Mouse (Mus musculus): ENCODE results near the gene Washc4. TPM values are rescaled to one million over a fixed set of nuclear protein-coding genes. Genes with fewer than 3 reads are reported as not detected.
A peak's percentile ranks its signal among the peaks of the same experiment; 100 is the strongest.

Gene Washc4
- total RNA-seq, 2 experiments from 2014 or later = 27.0 to 27.6 TPM

- DNase-seq (ENCODE audit: low spot score in 2 of 2) = no peak
These were observed 51.0 kb downstream of the Washc4 start for GRCm38 (mm10) chr10:83594526-83594925.

GRCm38 (mm10) chr10:83600650-83601049, 57.1 kb downstream of the Washc4 start:
- no peak for DNase-seq (ENCODE audit: low spot score in 2 of 2)

- no peak for DNase-seq (ENCODE audit: low spot score in 2 of 2)
These were observed 60.5 kb downstream of the Washc4 start for GRCm38 (mm10) chr10:83603956-83604564.

GRCm38 (mm10) chr10:83605637-83606183, 62.2 kb downstream of the Washc4 start:
- no peak for DNase-seq (ENCODE audit: low spot score in 2 of 2)

- DNase-seq (ENCODE audit: low spot score in 2 of 2) = no peak
These were observed 63.6 kb downstream of the Washc4 start for GRCm38 (mm10) chr10:83607111-83607510.

GRCm38 (mm10) chr10:83608596-83608995, 65.0 kb downstream of the Washc4 start:
- DNase-seq (ENCODE audit: low spot score in 2 of 2) = no peak

- no peak for DNase-seq (ENCODE audit: low spot score in 2 of 2)
These were observed 67.0 kb downstream of the Washc4 start for GRCm38 (mm10) chr10:83610518-83610917.

GRCm38 (mm10) chr10:83611863-83612262, 68.3 kb downstream of the Washc4 start:
- no peak for DNase-seq (ENCODE audit: low spot score in 2 of 2)

GRCm38 (mm10) chr10:83612648-83613215, 69.2 kb downstream of the Washc4 start:
- DNase-seq (ENCODE audit: low spot score in 2 of 2) = no peak

GRCm38 (mm10) chr10:83617366-83617765, 73.8 kb downstream of the Washc4 start:
- DNase-seq (ENCODE audit: low spot score in 2 of 2) = peak in 1 of 2 experiments; percentile 38

- DNase-seq (ENCODE audit: low spot score in 2 of 2) = peak in 1 of 2 experiments; percentile 13
These were observed 75.4 kb downstream of the Washc4 start for GRCm38 (mm10) chr10:83618819-83619440.

- DNase-seq (ENCODE audit: low spot score in 2 of 2) = no peak
These were observed 77.0 kb downstream of the Washc4 start for GRCm38 (mm10) chr10:83620350-83621055.

- no peak for DNase-seq (ENCODE audit: low spot score in 2 of 2)
These were observed 80.5 kb downstream of the Washc4 start for GRCm38 (mm10) chr10:83624065-83624464.

GRCm38 (mm10) chr10:83624841-83625240, 81.3 kb downstream of the Washc4 start:
- no peak for DNase-seq (ENCODE audit: low spot score in 2 of 2)

- no peak for DNase-seq (ENCODE audit: low spot score in 2 of 2)
These were observed 83.6 kb downstream of the Washc4 start for GRCm38 (mm10) chr10:83627113-83627687.

- no peak for DNase-seq (ENCODE audit: low spot score in 2 of 2)
These were observed 84.7 kb downstream of the Washc4 start for GRCm38 (mm10) chr10:83628241-83628640.

GRCm38 (mm10) chr10:83629190-83629781, 85.7 kb downstream of the Washc4 start:
- no peak for DNase-seq (ENCODE audit: low spot score in 2 of 2)

- no peak for DNase-seq (ENCODE audit: low spot score in 2 of 2)
These were observed 86.3 kb downstream of the Washc4 start for GRCm38 (mm10) chr10:83629878-83630277.

GRCm38 (mm10) chr10:83630899-83631298, 87.3 kb downstream of the Washc4 start:
- no peak for DNase-seq (ENCODE audit: low spot score in 2 of 2)

- DNase-seq (ENCODE audit: low spot score in 2 of 2) = no peak
These were observed 88.2 kb downstream of the Washc4 start for GRCm38 (mm10) chr10:83631775-83632174.

All from adrenal gland, adult 18-20 months (tissue).